Mouse (Mus musculus): ENCODE measurements around the gene Tnfsf10. TPM values are rescaled to one million over a fixed set of nuclear protein-coding genes. Genes with fewer than 3 reads are reported as not detected.
"Not testable (repeated sequence)": the region's sequence is repeated elsewhere in the genome, so short reads cannot be mapped to it uniquely, and the experiment has no call there.

The Tnfsf10 gene
- polyA plus RNA-seq, 1 experiment from 2014 or later = 0.23 TPM

DNA sequence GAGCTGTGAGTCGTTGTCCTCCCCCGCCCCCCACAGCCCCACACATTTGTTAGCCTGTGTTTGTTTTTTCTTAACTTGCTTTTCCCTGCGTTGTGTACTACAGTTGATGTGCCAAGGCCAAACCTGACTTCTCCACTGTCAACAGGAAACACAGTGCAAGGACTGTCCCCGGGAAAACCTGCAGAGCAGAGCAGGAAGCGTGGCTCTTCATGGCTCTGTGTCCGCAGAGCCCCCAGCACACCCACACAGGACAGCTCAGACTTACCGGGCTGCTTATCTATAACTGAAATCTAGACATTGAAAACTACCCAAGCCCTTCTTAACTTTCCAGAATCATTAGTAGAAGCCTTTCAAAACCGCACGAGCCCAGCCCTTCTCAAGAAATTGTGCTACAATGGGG, 31.8 kb upstream of the Tnfsf10 start:
- H3K4me3 ChIP-seq (ENCODE audit: low read depth, low read length) = no peak overlapping the region
- ATAC-seq = no peak; the same call in 1 of the 2 replicates
- no peak for DNase-seq
- H3K27me3 ChIP-seq (ENCODE audit: insufficient read depth, low read length) = no peaks in the 10 kb centered on the region
- no peaks in the 10 kb centered on the region for H3K9me3 ChIP-seq (ENCODE audit: low read length)
- peaks cover 11% of the 10 kb centered on the region for H3K4me1 ChIP-seq (ENCODE audit: insufficient read depth)
- WGBS (ENCODE audit: insufficient replicate concordance) = 30% methylated on average over 9 of the region's 9 CpGs
- no peak overlapping the region for H3K4me2 ChIP-seq (ENCODE audit: low read depth, low read length)
- no peaks in the 10 kb centered on the region for H3K36me3 ChIP-seq (replicated peaks; ENCODE audit: insufficient read depth, low read length)
- TF ChIP-seq EP300 (IDR thresholded peaks at IDR 0.05; ENCODE audit: low read depth) (no peak), CTCF (IDR thresholded peaks at IDR 0.05; ENCODE audit: low read depth) (no peak)
- 0 out of 2 replicates have a peak overlapping the region, but pooled peaks have one; percentile 6 for H3K27ac ChIP-seq (ENCODE audit: low read depth)
- H3K9ac ChIP-seq (replicated peaks) = no peak overlapping the region

DNA sequence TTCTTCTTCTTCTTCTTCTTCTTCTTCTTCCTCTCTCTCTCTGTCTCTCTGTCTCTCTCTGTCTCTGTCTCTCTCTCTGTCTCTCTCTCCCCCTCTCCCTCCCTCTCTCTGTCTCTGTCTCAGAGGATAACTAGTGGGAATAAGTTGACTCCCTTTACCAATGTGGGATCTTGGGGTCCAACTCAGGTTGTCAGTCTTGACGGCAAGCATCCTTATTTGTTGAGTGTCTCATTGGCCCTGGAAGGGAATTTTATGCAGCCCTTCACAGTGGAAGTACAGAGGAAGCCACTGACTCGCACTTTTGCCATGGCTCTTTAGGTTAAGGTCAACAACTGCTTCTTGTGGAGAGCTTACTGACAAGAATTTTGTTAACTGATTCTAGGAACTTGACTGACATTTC, 28.5 kb upstream of the Tnfsf10 start:
- TF ChIP-seq CTCF (IDR thresholded peaks at IDR 0.05; ENCODE audit: low read depth) (no peak), EP300 (IDR thresholded peaks at IDR 0.05; ENCODE audit: low read depth) (no peak)
- Histone ChIP-seq H3K27me3 (ENCODE audit: insufficient read depth, low read length) (no peaks in the 10 kb centered on the region), H3K4me3 (ENCODE audit: low read depth, low read length) (no peak overlapping the region), H3K4me2 (ENCODE audit: low read depth, low read length) (no peak overlapping the region), H3K4me1 (ENCODE audit: insufficient read depth) (peaks cover 2% of the 10 kb centered on the region; the same call in 1 of the 2 replicates), H3K27ac (ENCODE audit: low read depth) (no peak overlapping the region), H3K9me3 (ENCODE audit: low read length) (no peaks in the 10 kb centered on the region), H3K36me3 (replicated peaks; ENCODE audit: insufficient read depth, low read length) (no peaks in the 10 kb centered on the region), H3K9ac (replicated peaks) (no peak overlapping the region)
- DNase-seq (no peak), ATAC-seq (no peak)
- WGBS (ENCODE audit: insufficient replicate concordance) = 49% methylated on average over 2 of the region's 2 CpGs

- ATAC-seq (no peak), DNase-seq (no peak)
- no peak for TF ChIP-seq EP300 (IDR thresholded peaks at IDR 0.05; ENCODE audit: low read depth)
- no peak for TF ChIP-seq CTCF (IDR thresholded peaks at IDR 0.05; ENCODE audit: low read depth)
- Histone ChIP-seq H3K36me3 (replicated peaks; ENCODE audit: insufficient read depth, low read length) (no peaks in the 10 kb centered on the region), H3K27ac (ENCODE audit: low read depth) (peak overlapping the region; percentile 34; the same call in 1 of the 2 replicates), H3K9ac (replicated peaks) (no peak overlapping the region), H3K9me3 (ENCODE audit: low read length) (no peaks in the 10 kb centered on the region), H3K27me3 (ENCODE audit: insufficient read depth, low read length) (no peaks in the 10 kb centered on the region), H3K4me2 (ENCODE audit: low read depth, low read length) (0 out of 2 replicates have a peak overlapping the region, but pooled peaks have one; percentile 9), H3K4me3 (ENCODE audit: low read depth, low read length) (no peak overlapping the region), H3K4me1 (ENCODE audit: insufficient read depth) (no peaks in the 10 kb centered on the region; the same call in 1 of the 2 replicates)
- 22% methylated on average over 8 of the region's 8 CpGs for WGBS (ENCODE audit: insufficient replicate concordance)
Measured at GRCm38 (mm10) chr3:27288909-27289308, 27.9 kb upstream of the Tnfsf10 start.

- Histone ChIP-seq H3K27me3 (ENCODE audit: insufficient read depth, low read length) (no peaks in the 10 kb centered on the region), H3K4me3 (ENCODE audit: low read depth, low read length) (no peak overlapping the region), H3K4me1 (ENCODE audit: insufficient read depth) (no peaks in the 10 kb centered on the region), H3K9me3 (ENCODE audit: low read length) (no peaks in the 10 kb centered on the region), H3K36me3 (replicated peaks; ENCODE audit: insufficient read depth, low read length) (no peaks in the 10 kb centered on the region), H3K9ac (replicated peaks) (no peak overlapping the region), H3K27ac (ENCODE audit: low read depth) (no peak overlapping the region), H3K4me2 (ENCODE audit: low read depth, low read length) (no peak overlapping the region)
- TF ChIP-seq CTCF (IDR thresholded peaks at IDR 0.05; ENCODE audit: low read depth) = no peak
- TF ChIP-seq EP300 (IDR thresholded peaks at IDR 0.05; ENCODE audit: low read depth) = no peak
- WGBS (ENCODE audit: insufficient replicate concordance) = 82% methylated on average over 5 of the region's 5 CpGs
- DNase-seq = no peak
- ATAC-seq = no peak
Measured at GRCm38 (mm10) chr3:27290285-27290684, 26.5 kb upstream of the Tnfsf10 start.

- H3K27me3 ChIP-seq (ENCODE audit: insufficient read depth, low read length); DNase-seq; H3K9ac ChIP-seq (replicated peaks); H3K36me3 ChIP-seq (replicated peaks; ENCODE audit: insufficient read depth, low read length); H3K4me1 ChIP-seq (ENCODE audit: insufficient read depth); H3K4me3 ChIP-seq (ENCODE audit: low read depth, low read length); H3K27ac ChIP-seq (ENCODE audit: low read depth); H3K4me2 ChIP-seq (ENCODE audit: low read depth, low read length); H3K9me3 ChIP-seq (ENCODE audit: low read length): not testable (repeated sequence)
- WGBS (ENCODE audit: insufficient replicate concordance) = 79% methylated on average over 5 of the region's 5 CpGs
- ATAC-seq = peak; percentile 67
Measured at GRCm38 (mm10) chr3:27290945-27291344, 25.9 kb upstream of the Tnfsf10 start.

- not testable (repeated sequence) for H3K27me3 ChIP-seq (ENCODE audit: insufficient read depth, low read length); H3K4me2 ChIP-seq (ENCODE audit: low read depth, low read length); H3K4me1 ChIP-seq (ENCODE audit: insufficient read depth); H3K9me3 ChIP-seq (ENCODE audit: low read length); H3K9ac ChIP-seq (replicated peaks); H3K36me3 ChIP-seq (replicated peaks; ENCODE audit: insufficient read depth, low read length); DNase-seq; H3K27ac ChIP-seq (ENCODE audit: low read depth); H3K4me3 ChIP-seq (ENCODE audit: low read depth, low read length)
- ATAC-seq = peak; percentile 79
- 66% methylated on average over 4 of the region's 4 CpGs for WGBS (ENCODE audit: insufficient replicate concordance)
Measured at GRCm38 (mm10) chr3:27291411-27291810, 25.4 kb upstream of the Tnfsf10 start.
